Mouse (Mus musculus) CD4-positive, CD25-positive, alpha-beta regulatory T cell, adult 2 months (primary cell): ENCODE measurements at regions not wholly inside any gene's neighbourhood (a gene's known extent, or its start where the extent isn't known, plus 50 kb on each side); places are given as distances from the start of the nearest gene placed in this dataset.

ENCODE experiments used
- DNase-seq: peaks from one replicate; pipeline ENCODE4 v3.0.0-alpha.2; 2012; ENCODE audit warnings: low read depth, low spot score

- DNase-seq = no peak
These were observed 143.3 kb upstream of the Fndc3a start for GRCm38 (mm10) chr14:72853104-72853503.

GRCm38 (mm10) chr14:72850884-72851283 is 141.1 kb upstream of the Fndc3a start:
- DNase-seq = no peak

GRCm38 (mm10) chr14:72848271-72848955 is 138.6 kb upstream of the Fndc3a start:
- no peak for DNase-seq

- no peak for DNase-seq
These were observed 137.7 kb upstream of the Fndc3a start for GRCm38 (mm10) chr14:72847466-72847865.

- no peak for DNase-seq
These were observed 136.0 kb upstream of the Fndc3a start for GRCm38 (mm10) chr14:72845621-72846440.

- no peak for DNase-seq
These were observed 135.1 kb upstream of the Fndc3a start for GRCm38 (mm10) chr14:72844753-72845369.

GRCm38 (mm10) chr14:72841753-72842152 is 131.9 kb upstream of the Fndc3a start:
- no peak for DNase-seq

GRCm38 (mm10) chr14:72835158-72835557 is 125.4 kb upstream of the Fndc3a start:
- no peak for DNase-seq

- DNase-seq = peak; percentile 6
These were observed 119.5 kb upstream of the Fndc3a start for GRCm38 (mm10) chr14:72829261-72829660.

GRCm38 (mm10) chr14:72825549-72825948 is 115.7 kb upstream of the Fndc3a start:
- no peak for DNase-seq

- DNase-seq = peak; percentile 64
These were observed 112.4 kb upstream of the Fndc3a start for GRCm38 (mm10) chr14:72822231-72822615.

- DNase-seq = peak; percentile 36
These were observed 111.9 kb upstream of the Fndc3a start for GRCm38 (mm10) chr14:72821517-72822230.

GRCm38 (mm10) chr14:72819037-72819436 is 109.2 kb upstream of the Fndc3a start:
- no peak for DNase-seq

- DNase-seq = no peak
These were observed 108.0 kb upstream of the Fndc3a start for GRCm38 (mm10) chr14:72817764-72818163.

GRCm38 (mm10) chr14:72816847-72817246 is 107.0 kb upstream of the Fndc3a start:
- no peak for DNase-seq

- no peak for DNase-seq
These were observed 99.3 kb upstream of the Fndc3a start for GRCm38 (mm10) chr14:72809138-72809537.

GRCm38 (mm10) chr14:72807947-72808346 is 98.1 kb upstream of the Fndc3a start:
- DNase-seq = no peak

GRCm38 (mm10) chr14:72807286-72807685 is 97.5 kb upstream of the Fndc3a start:
- no peak for DNase-seq

GRCm38 (mm10) chr14:72806598-72806997 is 96.8 kb upstream of the Fndc3a start:
- DNase-seq = no peak

- no peak for DNase-seq
These were observed 93.8 kb upstream of the Fndc3a start for GRCm38 (mm10) chr14:72803579-72803978.

GRCm38 (mm10) chr14:72790654-72791053 is 80.9 kb upstream of the Fndc3a start:
- no peak for DNase-seq

GRCm38 (mm10) chr14:72786929-72787328 is 77.1 kb upstream of the Fndc3a start:
- no peak for DNase-seq
